Mouse (Mus musculus) lung, adult 2 months (tissue): Measurements from ENCODE around the gene Klri1. TPM values are rescaled to one million over a fixed set of nuclear protein-coding genes. Genes with fewer than 3 reads are reported as not detected.
"Not testable (repeated sequence)": the region's sequence is repeated elsewhere in the genome, so short reads cannot be mapped to it uniquely, and the experiment has no call there.

Source experiments
- DNase-seq: peaks from one replicate; pipeline ENCODE4 v3.0.0; 2022
- H3K4me1 ChIP-seq: fragments of 200-500 bp; 2 replicates; pipeline ENCODE4 v1.6.1; 2011; ENCODE audit warnings: low read length; ENCODE audit not compliant: control insufficient read depth, insufficient read depth
- H3K4me3 ChIP-seq: fragments of 200-500 bp; replicated peaks from 2 replicates; pipeline ENCODE3; 2011; ENCODE audit warnings: low read depth, mild to moderate bottlenecking, control low read depth, low read length; ENCODE audit errors: extremely low read depth
- CTCF ChIP-seq: fragments of 200-500 bp; IDR thresholded peaks from 2 replicates; pipeline ENCODE4 v1.5.1; 2011; ENCODE audit warnings: mild to moderate bottlenecking, low read length, control low read depth; ENCODE audit not compliant: insufficient read depth
- POLR2A ChIP-seq: fragments of 200-500 bp; IDR thresholded peaks from 2 replicates; pipeline ENCODE4 v1.6.1; 2011; ENCODE audit warnings: low read depth, mild to moderate bottlenecking, control low read depth, low read length, borderline replicate concordance; ENCODE audit errors: extremely low read depth
- WGBS: fragments of 180-500 bp; shearing (Covaris S2); methylation state at CpG from one replicate; pipeline ENCODE4 v1.1.7; 2018; 5-methylcytosine and 5-hydroxymethylcytosine counted together
- polyA plus RNA-seq: library from polyadenylated mRNA; depleted of rRNA; stranded (reverse); fragments of >200 nt; gene quantifications from 2 replicates; pipeline ENCODE4 v1.2.3, GENCODE M21; 2012; rRNA removed

Klri1 gene
- polyA plus RNA-seq, 1 experiment: not detected

GRCm38 (mm10) chr6:129680379-129680778, 36.6 kb downstream of the Klri1 start:
- DNase-seq: no peak
- no peak for TF ChIP-seq CTCF
- TF ChIP-seq POLR2A: no peak
- no peaks in the 10 kb centered on the region for H3K4me1 ChIP-seq
- no peak overlapping the region for H3K4me3 ChIP-seq
- 69% methylated on average over 1 of the region's 1 CpGs for WGBS

- WGBS: 70% methylated on average over 3 of the region's 3 CpGs
- no peaks in the 10 kb centered on the region for H3K4me1 ChIP-seq
- no peak within 1 kb of the TSS for H3K4me3 ChIP-seq
- DNase-seq: no peak
- TF ChIP-seq POLR2A (no peak), CTCF (no peak)
Measured at GRCm38 (mm10) chr6:129678873-129679272, 38.1 kb downstream of the Klri1 start, which contains the start of gene Klrc1. Klrc1 (minus strand) TSS chr6:129678973.

- DNase-seq, H3K4me1 ChIP-seq: not testable (repeated sequence)
Measured at GRCm38 (mm10) chr6:129661301-129661700, 55.6 kb downstream of the Klri1 start.

GRCm38 (mm10) chr6:129660589-129660988, 56.3 kb downstream of the Klri1 start, which contains the start of gene Klrc2:
Klrc2 (minus strand) TSS chr6:129660689.
- 67% methylated on average over 4 of the region's 4 CpGs for WGBS
- not testable (repeated sequence) for DNase-seq, H3K4me3 ChIP-seq, H3K4me1 ChIP-seq

More at GRCm38 (mm10) chr6:129661301-129661700, 55.6 kb downstream of the Klri1 start:
- 67% methylated on average over 1 of the region's 3 CpGs for WGBS
- not testable (repeated sequence) for H3K4me3 ChIP-seq

Other genes with a start within 250 kb of the Klri1 start
- 2.5 and 3.3 TPM in 2 replicates for gene Olr1, start 210.0 kb downstream of the Klri1 start, polyA plus RNA-seq
- gene Tmem52b, start 204.6 kb downstream of the Klri1 start, polyA plus RNA-seq: 0.17 and 0.26 TPM in 2 replicates
- 101 and 107 TPM in 2 replicates for gene Gabarapl1, start 184.0 kb downstream of the Klri1 start, polyA plus RNA-seq
- gene Klre1, start 139.2 kb downstream of the Klri1 start, polyA plus RNA-seq: 0.63 and 0.67 TPM in 2 replicates
- gene Klrd1, start 125.3 kb downstream of the Klri1 start, polyA plus RNA-seq: 1.2 and 1.4 TPM in 2 replicates
- gene Klrk1, start 93.3 kb downstream of the Klri1 start, polyA plus RNA-seq: 0.49 and 0.68 TPM in 2 replicates
- gene Klrc3, start 73.8 kb downstream of the Klri1 start, polyA plus RNA-seq: 0.66 TPM in 1 of 2 replicates, not detected in the other
- gene Klrc2, start 56.4 kb downstream of the Klri1 start, polyA plus RNA-seq: 0.52 and 0.76 TPM in 2 replicates
- 0.68 and 0.75 TPM in 2 replicates for gene Klrc1, start 38.2 kb downstream of the Klri1 start, polyA plus RNA-seq
- 0.20 and 0.28 TPM in 2 replicates for gene Klri2, start 23.4 kb upstream of the Klri1 start, polyA plus RNA-seq
- gene Gm156, start 67.1 kb upstream of the Klri1 start, polyA plus RNA-seq: not detected in 2 replicates
- not detected in 2 replicates for gene Gm17631, start 145.5 kb upstream of the Klri1 start, polyA plus RNA-seq
- 0.22 TPM in 1 of 2 replicates, not detected in the other for gene Klra17, start 159.5 kb upstream of the Klri1 start, polyA plus RNA-seq
- gene Klra5, start 200.5 kb upstream of the Klri1 start, polyA plus RNA-seq: not detected in 2 replicates